Mouse (Mus musculus) embryo, embryonic 10 days (tissue): ENCODE data around the gene Gata2.

ENCODE experiments used
- DNase-seq: peaks from one replicate; pipeline ENCODE4 v3.0.0-alpha.2; 2015; ENCODE audit warnings: low spot score

Gene Gata2

GRCm38 (mm10) chr6:88209453-88209852 is 15.8 kb downstream of the Gata2 start:
- no peak for DNase-seq

GRCm38 (mm10) chr6:88210182-88210581 is 16.5 kb downstream of the Gata2 start:
- DNase-seq, result no peak

DNA sequence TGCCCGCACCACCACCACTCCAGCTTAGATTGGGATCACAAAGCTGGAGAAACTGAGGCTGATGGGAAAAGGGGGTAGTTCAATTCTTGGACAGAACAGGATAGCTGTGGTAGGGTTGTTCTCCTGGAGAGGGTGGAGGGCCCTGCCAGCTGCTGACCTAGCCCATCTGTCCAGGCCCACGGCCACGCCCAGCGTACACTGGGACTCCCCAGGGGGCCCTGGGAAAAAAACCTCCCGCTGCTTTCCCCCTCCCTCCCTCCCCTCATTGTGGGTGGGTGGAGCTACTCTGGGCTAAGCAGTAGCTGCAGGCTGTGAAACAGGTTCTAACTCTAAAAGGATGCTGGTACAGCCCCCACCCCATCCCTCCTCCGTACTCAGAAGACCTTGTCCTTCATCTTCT is 22.1 kb downstream of the Gata2 start:
- no peak for DNase-seq

DNA sequence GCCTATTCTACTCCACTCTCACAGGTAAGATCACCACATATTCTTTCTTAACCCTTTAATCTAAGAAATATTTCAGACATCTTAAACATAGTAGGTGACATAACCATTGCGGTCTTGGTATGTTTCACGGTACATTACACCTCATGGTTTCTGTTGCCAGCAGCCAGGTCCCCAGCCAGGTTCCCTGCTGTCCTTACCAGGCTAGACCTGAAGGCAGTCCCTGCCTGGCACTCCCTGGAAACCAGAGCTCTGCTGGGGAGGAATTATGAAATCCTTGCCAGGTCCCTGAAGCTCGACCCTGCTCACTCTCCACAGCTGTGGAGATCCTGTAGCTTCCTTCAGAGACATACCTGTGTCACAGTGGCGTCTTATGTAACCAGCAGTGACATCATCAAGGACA is 22.5 kb downstream of the Gata2 start:
- no peak for DNase-seq

DNA sequence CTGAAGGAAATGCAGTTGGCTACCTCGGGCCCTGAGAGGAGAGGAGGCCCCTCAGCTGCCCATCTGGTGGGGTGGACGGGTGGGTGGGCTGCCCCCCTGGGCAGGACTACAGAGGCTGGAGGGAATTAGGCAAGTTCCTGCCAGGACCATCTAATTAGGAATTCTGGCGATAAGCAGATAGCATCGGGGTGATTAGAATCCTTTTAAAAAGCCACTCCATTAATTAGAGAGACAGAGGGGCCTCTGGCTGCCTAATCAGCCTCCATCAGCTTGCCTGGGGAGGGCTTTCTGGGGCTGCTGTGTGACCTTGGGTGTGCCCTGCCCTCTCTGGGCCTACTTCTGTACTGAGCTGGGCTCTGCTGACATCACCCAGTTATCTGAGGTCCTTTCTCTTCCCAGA is 25.4 kb downstream of the Gata2 start:
- DNase-seq, result no peak

DNA sequence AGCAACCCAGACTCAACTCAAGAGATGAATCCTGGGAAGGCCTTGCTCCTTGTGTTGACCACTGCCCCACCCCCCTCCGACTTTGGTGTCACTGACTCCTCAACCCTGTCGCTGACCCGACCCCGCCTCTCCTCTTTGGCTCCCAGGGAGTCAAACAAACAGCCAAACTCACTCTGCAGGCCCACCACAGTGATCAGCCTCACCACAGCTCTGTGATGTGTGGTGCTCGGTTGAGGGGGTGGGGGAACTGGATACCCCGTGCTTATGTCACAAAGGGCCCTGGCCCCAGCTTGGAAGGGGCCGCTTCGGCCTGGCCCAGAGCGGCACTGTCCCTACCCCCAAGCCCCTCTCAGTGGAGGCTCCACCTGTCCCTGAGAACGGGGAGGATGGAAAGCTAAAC is 28.3 kb downstream of the Gata2 start, which contains the start of gene Dnajb8:
TSS of gene Dnajb8 (plus strand) at position 301 of the 400 bp plus-strand sequence.
- no peak for DNase-seq

- peak; percentile 54 for DNase-seq
Measured at GRCm38 (mm10) chr6:88226570-88226994, 32.9 kb downstream of the Gata2 start.

DNA sequence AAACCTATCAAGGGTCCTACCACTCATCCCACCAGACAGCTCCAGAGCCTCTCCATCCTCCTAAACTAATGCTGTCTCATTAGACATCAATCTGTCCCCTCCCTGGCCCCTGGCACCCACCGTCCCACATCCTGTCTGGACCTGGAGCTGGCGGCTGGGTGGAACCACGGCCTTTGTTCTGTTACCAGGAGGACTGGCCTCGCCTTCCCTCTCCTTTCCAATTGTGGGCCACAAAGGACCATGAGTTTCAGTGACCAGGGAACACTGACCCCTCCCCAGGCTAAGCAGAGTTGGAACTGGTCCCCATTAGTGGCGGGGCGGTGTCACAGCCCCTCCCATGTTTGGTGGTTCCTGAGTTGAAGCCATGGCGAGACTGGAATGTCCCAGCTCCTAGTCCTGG is 33.8 kb downstream of the Gata2 start:
- DNase-seq, result no peak

- DNase-seq, result no peak
Measured at GRCm38 (mm10) chr6:88229221-88229620, 35.5 kb downstream of the Gata2 start.

- DNase-seq, result no peak
Measured at GRCm38 (mm10) chr6:88231821-88232220, 38.1 kb downstream of the Gata2 start.

DNA sequence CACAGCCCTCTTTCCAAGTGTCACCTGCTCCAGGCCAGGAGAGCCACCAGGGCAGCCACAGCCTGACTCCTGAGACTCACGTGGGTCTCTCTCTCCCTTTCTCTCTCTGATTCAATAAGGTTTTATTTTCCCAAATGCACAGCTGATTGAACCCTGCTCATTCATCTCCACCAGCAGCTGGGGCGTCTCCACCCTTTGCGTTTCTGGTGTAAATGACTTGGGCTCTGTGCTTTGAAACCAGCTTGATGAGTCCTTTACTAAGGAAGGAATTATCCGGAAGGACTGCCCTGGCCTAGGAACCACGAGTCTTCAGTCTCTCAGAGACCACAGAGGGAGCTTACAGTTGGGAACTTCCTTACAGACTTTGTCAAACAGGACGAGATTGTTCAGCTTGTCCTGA is 38.5 kb downstream of the Gata2 start:
- no peak for DNase-seq

DNA sequence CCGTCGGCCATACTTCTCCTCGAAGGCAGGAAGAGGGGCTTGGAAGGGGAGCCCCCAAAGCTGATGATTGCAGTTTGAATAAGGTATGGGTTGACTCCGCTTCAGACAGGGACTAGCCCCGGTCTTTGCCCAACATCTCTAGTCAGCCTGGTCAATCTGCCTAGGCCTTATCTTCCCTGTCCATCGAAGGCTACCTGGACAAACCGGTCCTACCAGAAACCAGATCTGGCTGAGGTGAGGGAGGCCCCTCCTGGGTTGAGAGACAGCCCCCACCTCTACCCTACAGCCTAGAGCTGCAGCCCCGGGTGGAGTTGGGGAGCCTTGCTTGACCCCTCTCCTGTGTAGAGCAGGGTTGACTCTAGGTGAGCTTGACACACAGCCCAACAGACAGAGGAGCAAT is 40.3 kb downstream of the Gata2 start:
- DNase-seq, result no peak

- DNase-seq, result no peak
Measured at GRCm38 (mm10) chr6:88235461-88235860, 41.8 kb downstream of the Gata2 start.

GRCm38 (mm10) chr6:88235983-88236382 is 42.3 kb downstream of the Gata2 start:
- peak; percentile 67 for DNase-seq

GRCm38 (mm10) chr6:88236513-88236912 is 42.8 kb downstream of the Gata2 start:
- peak; percentile 27 for DNase-seq

DNA sequence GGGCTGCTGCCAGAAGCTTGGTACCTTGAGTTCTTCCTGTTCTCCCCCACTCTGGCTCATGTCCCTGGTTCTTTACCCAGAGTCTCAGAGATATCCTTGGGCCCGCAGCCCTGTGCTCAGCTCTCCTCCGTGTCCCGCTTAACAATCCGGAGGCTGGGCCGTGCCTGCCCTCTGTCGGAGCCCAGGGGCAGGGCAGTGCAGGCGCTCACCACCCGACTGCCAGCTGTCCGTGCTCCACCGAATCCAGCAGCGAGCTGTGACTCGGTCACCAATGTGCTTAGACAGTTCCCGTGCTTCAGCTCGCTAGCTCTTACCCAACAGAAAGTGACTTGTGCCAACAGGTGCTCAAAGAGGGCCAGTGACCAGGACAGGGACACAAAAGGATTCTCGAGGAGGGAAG is 48.9 kb downstream of the Gata2 start:
- peak; percentile 86 for DNase-seq

DNA sequence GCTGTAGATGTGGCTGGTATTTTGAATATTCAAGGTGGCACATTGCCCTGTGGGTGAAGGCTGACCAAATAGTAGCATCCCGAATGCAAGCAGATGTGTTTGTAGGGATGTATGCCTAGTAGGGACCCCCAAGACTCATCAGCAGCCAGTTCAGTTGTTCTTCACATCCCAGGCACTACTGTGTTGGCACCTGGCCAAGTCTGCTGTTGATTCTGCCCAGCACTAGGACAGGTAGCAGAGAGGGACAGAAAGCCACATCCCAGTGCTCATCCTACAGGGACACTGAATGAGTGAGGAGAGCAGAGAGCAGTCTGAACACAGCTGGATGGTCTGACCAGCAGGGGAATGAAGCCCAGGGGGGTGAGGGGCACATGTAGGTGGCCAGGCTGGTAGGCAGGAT is 55.5 kb downstream of the Gata2 start:
- no peak for DNase-seq

DNA sequence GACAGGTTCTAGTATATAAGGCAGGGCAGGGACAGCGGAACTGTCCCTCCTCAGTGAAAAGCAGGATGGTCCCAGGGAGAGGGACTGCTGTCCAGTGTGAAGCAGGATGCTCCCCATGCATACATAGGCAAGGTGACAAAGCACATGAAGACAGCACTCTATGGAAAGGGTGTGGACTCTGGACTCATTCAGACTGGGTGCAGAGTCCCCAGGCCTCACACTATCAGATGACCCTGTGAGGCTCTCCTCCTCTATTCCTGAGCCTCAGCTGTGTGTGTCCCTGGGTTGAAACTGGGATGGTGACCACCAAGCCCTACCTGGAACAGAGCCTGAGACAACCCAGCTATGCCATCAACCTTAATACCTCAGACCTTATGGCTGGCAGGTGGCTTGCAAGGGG is 57.7 kb downstream of the Gata2 start:
- no peak for DNase-seq

DNA sequence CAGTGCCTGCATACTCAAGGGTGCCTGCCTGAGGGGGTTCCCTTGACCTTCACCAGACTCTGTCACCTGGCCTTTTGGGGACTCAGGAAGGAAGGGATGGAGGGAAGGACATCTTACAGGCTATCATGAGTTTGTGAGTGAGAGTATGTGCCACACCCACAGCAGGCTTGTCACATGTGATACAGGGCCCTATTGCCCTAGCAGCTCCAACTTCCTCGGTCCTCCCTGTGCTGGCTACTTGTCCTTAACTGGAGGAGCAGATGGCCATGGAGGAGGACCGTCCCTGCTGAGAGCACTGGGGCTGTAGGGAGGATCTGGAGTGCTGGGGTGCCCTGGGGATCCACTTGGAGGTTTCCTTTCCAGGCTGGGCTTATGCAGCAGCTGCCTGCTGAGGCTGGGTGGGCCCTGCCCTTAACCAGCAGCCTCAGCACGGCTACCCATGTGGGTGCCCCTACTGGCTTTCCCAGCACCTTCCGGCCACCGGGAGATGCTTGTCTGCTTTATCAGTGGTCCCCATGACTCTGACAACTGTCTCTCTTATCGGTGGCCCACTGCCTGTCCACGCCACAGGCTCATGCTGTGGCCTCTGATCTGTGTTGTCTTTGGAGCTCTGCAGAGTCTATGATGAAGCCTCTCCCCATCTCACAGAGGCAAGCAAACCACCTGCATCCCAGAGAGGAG is 58.2 kb downstream of the Gata2 start:
- DNase-seq, result no peak

GRCm38 (mm10) chr6:88254082-88254481 is 60.4 kb downstream of the Gata2 start:
- no peak for DNase-seq

- DNase-seq, result no peak
Measured at GRCm38 (mm10) chr6:88255435-88255834, 61.7 kb downstream of the Gata2 start.
